Mouse (Mus musculus): ENCODE results near the gene Acot7.

DNA sequence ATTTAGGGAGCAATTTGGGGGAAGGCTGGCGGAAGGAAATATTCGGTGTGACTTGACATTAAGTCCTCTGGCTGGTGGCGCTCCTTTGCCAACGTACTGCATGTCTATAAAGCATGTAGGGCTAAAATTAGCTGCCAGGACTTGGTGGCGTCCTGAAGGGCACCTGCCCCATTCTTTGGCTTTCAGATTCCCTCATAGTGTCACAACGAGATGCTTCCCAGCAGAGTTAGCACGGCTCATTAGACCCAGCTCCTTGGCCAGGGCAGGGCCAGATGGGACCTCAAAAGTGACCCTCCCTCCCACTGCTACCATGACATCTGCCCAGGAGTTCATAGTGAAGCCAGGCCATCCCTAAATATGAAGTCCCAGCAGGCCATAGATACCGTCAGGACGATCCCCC is 92.7 kb downstream of the Acot7 start:
- TF ChIP-seq GATA1 (IDR thresholded peaks at IDR 0.05; ENCODE audit: low read length): no peak
- TF ChIP-seq TAL1 (IDR thresholded peaks at IDR 0.05; ENCODE audit: low read length): no peak
